Mouse (Mus musculus): Measurements from ENCODE around the gene Olfr325.
"Not testable (repeated sequence)": the region's sequence is repeated elsewhere in the genome, so short reads cannot be mapped to it uniquely, and the experiment has no call there.

The Olfr325 gene

GRCm38 (mm10) chr11:58577430-58577829, at the start of gene Olfr325:
Gene Olfr325, plus strand, starts transcription at chr11:58577730.
- no peak for DNase-seq (ENCODE audit: low read depth, low spot score)

GRCm38 (mm10) chr11:58534736-58535135, 42.8 kb upstream of the Olfr325 start, which contains the start of gene Olfr330:
Gene Olfr330, minus strand, starts transcription at chr11:58534836.
- not testable (repeated sequence) for DNase-seq (ENCODE audit: low read depth, low spot score)

- no peak for DNase-seq (ENCODE audit: low read depth, low spot score)
Measured at GRCm38 (mm10) chr11:58546322-58546721, 31.2 kb upstream of the Olfr325 start, which contains the start of gene Olfr329-ps. Gene Olfr329-ps, minus strand, starts transcription at chr11:58546422.

GRCm38 (mm10) chr11:58555536-58555935, 22.0 kb upstream of the Olfr325 start, which contains the start of gene Olfr328:
Gene Olfr328, minus strand, starts transcription at chr11:58555636.
- DNase-seq (ENCODE audit: low read depth, low spot score), result no peak

GRCm38 (mm10) chr11:58570405-58570804, 7.1 kb upstream of the Olfr325 start, which contains the start of gene Olfr224:
Gene Olfr224, minus strand, starts transcription at chr11:58570553.
- no peak for DNase-seq (ENCODE audit: low read depth, low spot score)

- no peak for DNase-seq (ENCODE audit: low read depth, low spot score)
Measured at GRCm38 (mm10) chr11:58578636-58579035, 1.1 kb downstream of the Olfr325 start.

- DNase-seq (ENCODE audit: low read depth, low spot score), result peak; percentile 53
Measured at GRCm38 (mm10) chr11:58587898-58588348, 10.4 kb downstream of the Olfr325 start.

- DNase-seq (ENCODE audit: low read depth, low spot score), result no peak
Measured at GRCm38 (mm10) chr11:58588620-58589250, 11.2 kb downstream of the Olfr325 start.

- DNase-seq (ENCODE audit: low read depth, low spot score), result no peak
Measured at GRCm38 (mm10) chr11:58594814-58595213, 17.3 kb downstream of the Olfr325 start, which contains the start of gene Olfr324. Gene Olfr324, plus strand, starts transcription at chr11:58595114.

- DNase-seq (ENCODE audit: low read depth, low spot score), result no peak
Measured at GRCm38 (mm10) chr11:58597837-58598236, 20.3 kb downstream of the Olfr325 start.

GRCm38 (mm10) chr11:58602062-58602461, 24.5 kb downstream of the Olfr325 start:
- DNase-seq (ENCODE audit: low read depth, low spot score), result no peak

GRCm38 (mm10) chr11:58602800-58603560, 25.4 kb downstream of the Olfr325 start:
- DNase-seq (ENCODE audit: low read depth, low spot score), result no peak

- no peak for DNase-seq (ENCODE audit: low read depth, low spot score)
Measured at GRCm38 (mm10) chr11:58604688-58605087, 27.2 kb downstream of the Olfr325 start.

GRCm38 (mm10) chr11:58605228-58605627, 27.7 kb downstream of the Olfr325 start:
- no peak for DNase-seq (ENCODE audit: low read depth, low spot score)

GRCm38 (mm10) chr11:58606177-58606919, 28.8 kb downstream of the Olfr325 start:
- DNase-seq (ENCODE audit: low read depth, low spot score), result no peak

GRCm38 (mm10) chr11:58607030-58607429, 29.5 kb downstream of the Olfr325 start:
- DNase-seq (ENCODE audit: low read depth, low spot score), result no peak

GRCm38 (mm10) chr11:58613359-58613758, 35.8 kb downstream of the Olfr325 start:
- no peak for DNase-seq (ENCODE audit: low read depth, low spot score)

- no peak for DNase-seq (ENCODE audit: low read depth, low spot score)
Measured at GRCm38 (mm10) chr11:58614526-58614925, 37.0 kb downstream of the Olfr325 start.

GRCm38 (mm10) chr11:58615975-58616374, 38.4 kb downstream of the Olfr325 start, which contains the start of gene 2210407C18Rik:
Gene 2210407C18Rik, minus strand, starts transcription at chr11:58616075.
- no peak for DNase-seq (ENCODE audit: low read depth, low spot score)

GRCm38 (mm10) chr11:58618369-58618768, 40.8 kb downstream of the Olfr325 start:
- DNase-seq (ENCODE audit: low read depth, low spot score), result no peak

GRCm38 (mm10) chr11:58618793-58619192, 41.3 kb downstream of the Olfr325 start:
- DNase-seq (ENCODE audit: low read depth, low spot score), result no peak

- DNase-seq (ENCODE audit: low read depth, low spot score), result no peak
Measured at GRCm38 (mm10) chr11:58626146-58626545, 48.6 kb downstream of the Olfr325 start.
